Mouse (Mus musculus) C2C12 (cell line): ENCODE data around the gene Tmc2.

Experiments
- CEBPB ChIP-seq: IDR thresholded peaks from one replicate; pipeline ENCODE4 v1.6.1; 2011; ENCODE audit warnings: low read depth, mild to moderate bottlenecking, control low read depth, moderate library complexity
- CTCF ChIP-seq: IDR thresholded peaks from one replicate; pipeline ENCODE4 v1.5.1; 2011; ENCODE audit not compliant: control insufficient read depth, insufficient read depth, insufficient read length
- FOSL1 ChIP-seq: IDR thresholded peaks from one replicate; pipeline ENCODE4 v1.8.0; 2011; ENCODE audit warnings: mild to moderate bottlenecking, low read length; ENCODE audit not compliant: poor library complexity, insufficient read depth, severe bottlenecking
- MAX ChIP-seq: IDR thresholded peaks from one replicate; pipeline ENCODE4 v1.6.1; 2011; ENCODE audit warnings: mild to moderate bottlenecking, control low read depth
- MYOD1 ChIP-seq: IDR thresholded peaks from one replicate; pipeline ENCODE4 v1.6.1; 2011; ENCODE audit warnings: low read depth; ENCODE audit not compliant: control insufficient read depth, insufficient read length
- MYOG ChIP-seq: IDR thresholded peaks from one replicate; pipeline ENCODE4 v1.6.1; 2011; ENCODE audit not compliant: control insufficient read depth, insufficient read length; ENCODE audit errors: extremely low read depth

DNA sequence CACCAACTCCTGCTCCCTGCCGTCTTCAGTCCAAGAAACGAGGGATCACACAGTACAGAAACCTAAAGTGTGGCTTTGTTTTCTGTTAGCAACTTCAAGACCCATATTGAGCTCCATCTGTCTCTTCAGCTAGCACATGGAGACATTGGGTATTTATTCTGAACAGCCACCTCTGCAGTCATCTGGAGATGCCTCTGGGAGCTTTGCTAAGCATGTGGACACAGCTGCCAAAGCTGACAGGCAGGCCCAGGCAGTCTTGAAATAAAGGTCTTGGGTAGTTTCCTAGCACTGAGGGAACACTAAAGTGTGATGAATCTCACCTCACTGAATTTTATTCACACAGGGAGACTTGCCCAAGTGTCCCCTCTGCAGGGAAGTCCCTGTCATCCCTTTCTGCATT, 16.6 kb downstream of the Tmc2 start:
- no peak for TF ChIP-seq MYOG
- TF ChIP-seq FOSL1 = no peak
- TF ChIP-seq CTCF = no peak
- no peak for TF ChIP-seq MAX
- TF ChIP-seq MYOD1 = no peak
- no peak for TF ChIP-seq CEBPB
